Mouse (Mus musculus): ENCODE results near the gene Slc22a5.

Gene Slc22a5

GRCm38 (mm10) chr11:53841514-53841913 is 49.9 kb downstream of the Slc22a5 start:
- in situ Hi-C loops (cut with MseI, MboI) = no loop called here

- in situ Hi-C loops (cut with MseI, MboI) = no loop called here
Observed at GRCm38 (mm10) chr11:53839663-53840642, 51.5 kb downstream of the Slc22a5 start.

- in situ Hi-C loops (cut with MseI, MboI) = no loop called here
Observed at GRCm38 (mm10) chr11:53839147-53839546, 52.3 kb downstream of the Slc22a5 start.

- in situ Hi-C loops (cut with MseI, MboI) = no loop called here
Observed at GRCm38 (mm10) chr11:53837731-53838130, 53.7 kb downstream of the Slc22a5 start.

GRCm38 (mm10) chr11:53835379-53836010 is 56.0 kb downstream of the Slc22a5 start:
- in situ Hi-C loops (cut with MseI, MboI) = no loop called here

GRCm38 (mm10) chr11:53825409-53825808 is 66.1 kb downstream of the Slc22a5 start:
- in situ Hi-C loops (cut with MseI, MboI) = no loop called here

- in situ Hi-C loops (cut with MseI, MboI) = no loop called here
Observed at GRCm38 (mm10) chr11:53821945-53822338, 69.5 kb downstream of the Slc22a5 start.

- in situ Hi-C loops (cut with MseI, MboI) = no loop called here
Observed at GRCm38 (mm10) chr11:53821230-53821944, 70.1 kb downstream of the Slc22a5 start.

GRCm38 (mm10) chr11:53820516-53821170 is 70.8 kb downstream of the Slc22a5 start:
- in situ Hi-C loops (cut with MseI, MboI) = no loop called here

- in situ Hi-C loops (cut with MseI, MboI) = no loop called here
Observed at GRCm38 (mm10) chr11:53819511-53819910, 71.9 kb downstream of the Slc22a5 start.

- in situ Hi-C loops (cut with MseI, MboI) = no loop called here
Observed at GRCm38 (mm10) chr11:53818794-53819193, 72.7 kb downstream of the Slc22a5 start.

GRCm38 (mm10) chr11:53816841-53817375 is 74.6 kb downstream of the Slc22a5 start:
- in situ Hi-C loops (cut with MseI, MboI) = no loop called here

GRCm38 (mm10) chr11:53814810-53815209 is 76.7 kb downstream of the Slc22a5 start:
- in situ Hi-C loops (cut with MseI, MboI) = no loop called here

Data from mouse trophoblast stem cell (cell line).